ENCODE assay signal across 17 mouse cellular contexts in genomic region chr6:7558164-7558563, GRCm38 (mm10). TPM values are rescaled to one million over a fixed set of nuclear protein-coding genes. Genes with fewer than 3 reads are reported as not detected.
DNase-seq lines count a peak whose midpoint lies in the region; ATAC-seq lines count a peak whose summit lies in the region.
"Had no signal": no experiment of that assay in that cellular context is flagged by ENCODE, and none has a peak within 500 bp of the region (broad histone marks: within the 10 kb centered on the region; RNA-seq: fewer than 3 reads in every experiment).

No protein-coding gene starts in this region.

- H3K4me3 ChIP-seq in hindbrain, embryonic 12.5 days: no peak overlapping the region
- H3K4me3 ChIP-seq in hindbrain, embryonic 16.5 days (ENCODE audit: low read length): no peak overlapping the region
- H3K4me3 ChIP-seq in limb, embryonic 12.5 days (replicated peaks): no peak overlapping the region
- no peak overlapping the region for H3K4me3 ChIP-seq in midbrain, embryonic 16.5 days (ENCODE audit: low read depth, low read length)
- H3K4me3 ChIP-seq: embryonic facial prominence, embryonic 13.5 days; heart, adult 2 months; kidney, embryonic 15.5 days had no signal

- H3K27me3 ChIP-seq in hindbrain, embryonic 12.5 days: peaks cover 36% of the 10 kb centered on the region
- H3K27me3 ChIP-seq in hindbrain, embryonic 16.5 days (replicated peaks; ENCODE audit: control insufficient read depth, insufficient read depth, low read length): peaks cover 21% of the 10 kb centered on the region
- H3K27me3 ChIP-seq in limb, embryonic 12.5 days: peaks cover 33% of the 10 kb centered on the region
- H3K27me3 ChIP-seq in midbrain, embryonic 16.5 days (ENCODE audit: control insufficient read depth, insufficient read depth, low read depth, low read length): peaks cover 14% of the 10 kb centered on the region

- H3K4me2 ChIP-seq in hindbrain, embryonic 12.5 days (replicated peaks): no peak overlapping the region
- H3K4me2 ChIP-seq in hindbrain, embryonic 16.5 days (ENCODE audit: low read length): no peak overlapping the region
- 0 out of 2 replicates have a peak overlapping the region, but pooled peaks have one; percentile 80 for H3K4me2 ChIP-seq in limb, embryonic 12.5 days
- no peak overlapping the region for H3K4me2 ChIP-seq in midbrain, embryonic 16.5 days (ENCODE audit: low read length)
- H3K4me2 ChIP-seq: embryonic facial prominence, embryonic 13.5 days; kidney, embryonic 15.5 days; lung, embryonic 14.5 days had no signal

- H3K9me3 ChIP-seq in hindbrain, embryonic 12.5 days (replicated peaks): no peaks in the 10 kb centered on the region
- no peaks in the 10 kb centered on the region for H3K9me3 ChIP-seq in hindbrain, embryonic 16.5 days (ENCODE audit: control insufficient read depth, low read length)
- no peaks in the 10 kb centered on the region for H3K9me3 ChIP-seq in limb, embryonic 12.5 days
- no peaks in the 10 kb centered on the region for H3K9me3 ChIP-seq in midbrain, embryonic 16.5 days (replicated peaks; ENCODE audit: control insufficient read depth, low read length, poor library complexity, severe bottlenecking)
- H3K9me3 ChIP-seq: embryonic facial prominence, embryonic 13.5 days; kidney, embryonic 15.5 days had no signal

- DNase-seq in embryo, embryonic 9.5 days (ENCODE audit: extremely low spot score): peak; percentile 27
- DNase-seq in urinary bladder, adult 2 months (ENCODE audit: low spot score): no peak
- no peak for DNase-seq in left cerebral cortex, adult 9 months (ENCODE audit: low spot score in 2 of 2)
- DNase-seq in thymus, postnatal 14 days: no peak
- DNase-seq: adrenal gland, postnatal 10 days; cerebellum, adult 8-10 months; forebrain, postnatal 0 days; heart, adult 2 months; lung, embryonic 14.5 days had no signal

- H3K36me3 ChIP-seq in hindbrain, embryonic 12.5 days: no peaks in the 10 kb centered on the region
- H3K36me3 ChIP-seq in hindbrain, embryonic 16.5 days (ENCODE audit: control insufficient read depth, insufficient read depth, low read length): no peaks in the 10 kb centered on the region
- H3K36me3 ChIP-seq in limb, embryonic 12.5 days: no peaks in the 10 kb centered on the region
- H3K36me3 ChIP-seq in midbrain, embryonic 16.5 days (ENCODE audit: control insufficient read depth, insufficient read depth, low read length): no peaks in the 10 kb centered on the region
- H3K36me3 ChIP-seq: embryonic facial prominence, embryonic 13.5 days; kidney, embryonic 15.5 days had no signal

- H3K27ac ChIP-seq in hindbrain, embryonic 12.5 days: no peak overlapping the region
- no peak overlapping the region for H3K27ac ChIP-seq in hindbrain, embryonic 16.5 days (ENCODE audit: low read depth, low read length)
- H3K27ac ChIP-seq in limb, embryonic 12.5 days: no peak overlapping the region
- no peak overlapping the region for H3K27ac ChIP-seq in midbrain, embryonic 16.5 days (ENCODE audit: low read length)
- H3K27ac ChIP-seq: embryonic facial prominence, embryonic 13.5 days; heart, adult 2 months; kidney, embryonic 15.5 days had no signal

- H3K9ac ChIP-seq in hindbrain, embryonic 12.5 days: no peak overlapping the region
- no peak overlapping the region for H3K9ac ChIP-seq in hindbrain, embryonic 16.5 days (ENCODE audit: low read depth, low read length)
- no peak overlapping the region for H3K9ac ChIP-seq in limb, embryonic 12.5 days (replicated peaks)
- H3K9ac ChIP-seq in midbrain, embryonic 16.5 days (ENCODE audit: low read depth, low read length): no peak overlapping the region
- H3K9ac ChIP-seq: embryonic facial prominence, embryonic 13.5 days; forebrain, postnatal 0 days; kidney, embryonic 15.5 days; lung, embryonic 14.5 days had no signal

- ATAC-seq in hindbrain, embryonic 12.5 days (ENCODE audit: low FRiP score): peak; percentile 54
- no peak for ATAC-seq in hindbrain, embryonic 16.5 days
- peak; percentile 69; the same call in 1 of the 2 replicates for ATAC-seq in limb, embryonic 12.5 days (ENCODE audit: insufficient number of reproducible peaks, insufficient read depth, low FRiP score, low TSS enrichment, low read depth)
- peak; percentile 55 for ATAC-seq in midbrain, embryonic 16.5 days
- ATAC-seq: forebrain, postnatal 0 days; inflammation-experienced regulatory T-cells, adult 6 months had no signal

- peaks cover 20% of the 10 kb centered on the region for H3K4me1 ChIP-seq in hindbrain, embryonic 12.5 days
- peaks cover 17% of the 10 kb centered on the region for H3K4me1 ChIP-seq in hindbrain, embryonic 16.5 days (ENCODE audit: control insufficient read depth, insufficient read depth, low read depth, low read length)
- peaks cover 32% of the 10 kb centered on the region for H3K4me1 ChIP-seq in limb, embryonic 12.5 days (replicated peaks)
- H3K4me1 ChIP-seq in midbrain, embryonic 16.5 days (ENCODE audit: control insufficient read depth, insufficient read depth, low read length): peaks cover 16% of the 10 kb centered on the region

RNA-seq across cellular contexts. Expression of gene Tac1, which starts 3.5 kb away (rescaled TPM):
- polyA plus RNA-seq in hindbrain, embryonic 12.5 days (2016; fragmentation: Nextera tagmentation; extraction: Ambion mirVana): 15.0 and 21.6 TPM in 2 replicates
- 155 and 170 TPM in 2 replicates for polyA plus RNA-seq in hindbrain, embryonic 16.5 days (2015; fragmentation: Nextera tagmentation; extraction: Ambion mirVana)
- polyA plus RNA-seq in limb, embryonic 12.5 days (2016; fragmentation: Nextera tagmentation; extraction: Ambion mirVana): 12.8 and 13.6 TPM in 2 replicates
- polyA plus RNA-seq in midbrain, embryonic 16.5 days (2015; fragmentation: Nextera tagmentation; extraction: Ambion mirVana): 126 and 137 TPM in 2 replicates
- 0.18 and 0.19 TPM in 2 replicates for polyA plus RNA-seq in urinary bladder, adult 2 months (2012; rRNA removed)
- polyA plus RNA-seq: inflammation-experienced regulatory T-cells, adult 6 months; liver, adult 2 months had no signal

Comparison
In these comparisons a context has a peak if more than half of its experiments do, and no peak if none do; other contexts are left out.
1. RNA of gene Tac1, which starts 3.5 kb away (polyA plus RNA-seq): 155 to 170 TPM in hindbrain, embryonic 16.5 days, 126 to 137 TPM in midbrain, embryonic 16.5 days, 15.0 to 21.6 TPM in hindbrain, embryonic 12.5 days and 12.8 to 13.6 TPM in limb, embryonic 12.5 days; 0.18 to 0.19 TPM in urinary bladder, adult 2 months; every median in the first group is over 10 times any median in the second.